Mouse (Mus musculus): ENCODE data around the gene Inpp4a. TPM values are rescaled to one million over a fixed set of nuclear protein-coding genes. Genes with fewer than 3 reads are reported as not detected.

Inpp4a gene
- polyA plus RNA-seq, 1 experiment, result 2.4 TPM

DNA sequence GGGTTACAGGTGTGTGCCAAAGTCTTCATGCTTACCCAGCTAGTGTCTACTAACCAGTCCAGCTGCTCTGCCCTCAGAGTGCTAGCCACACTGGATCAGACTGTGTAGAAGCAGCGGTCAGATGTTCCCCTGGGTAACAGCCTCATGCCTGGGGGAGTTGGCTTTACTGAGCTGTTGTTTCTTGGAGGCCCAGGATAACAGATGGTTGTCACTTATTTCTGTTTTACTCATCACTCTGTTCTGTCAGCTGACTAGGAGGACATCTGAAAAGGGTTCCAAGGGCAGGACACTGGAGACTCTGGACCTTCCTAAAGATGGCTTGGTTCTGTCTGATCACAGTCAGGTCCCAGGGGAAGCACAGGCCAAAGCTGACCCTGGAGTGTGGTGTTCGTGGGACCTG lies 36.4 kb downstream of the Inpp4a start:
- Histone ChIP-seq H3K36me3 (ENCODE audit: control insufficient read depth, insufficient read depth) (no peaks in the 10 kb centered on the region), H3ac (ENCODE audit: control insufficient read depth, insufficient read length, low read depth) (no peak overlapping the region), H3K4me3 (ENCODE audit: insufficient read depth, poor library complexity, severe bottlenecking) (no peak overlapping the region), H3K79me3 (ENCODE audit: low read depth) (no peaks in the 10 kb centered on the region), H3K79me2 (ENCODE audit: control insufficient read depth, insufficient read depth) (no peaks in the 10 kb centered on the region), H3K27me3 (ENCODE audit: control insufficient read depth, insufficient read depth, insufficient read length) (no peaks in the 10 kb centered on the region)
- no peak for TF ChIP-seq USF1 (IDR thresholded peaks at IDR 0.05; ENCODE audit: low read depth)
- TF ChIP-seq MYOD1 (IDR thresholded peaks at IDR 0.05; ENCODE audit: control insufficient read depth, insufficient read length, low read depth), result no peak
- no peak for TF ChIP-seq MAX (IDR thresholded peaks at IDR 0.05)
- no peak for TF ChIP-seq CEBPB (IDR thresholded peaks at IDR 0.05; ENCODE audit: low read depth)
- no peak for TF ChIP-seq MYOG (IDR thresholded peaks at IDR 0.05; ENCODE audit: control insufficient read depth, extremely low read depth, insufficient read length)
- TF ChIP-seq CTCF (IDR thresholded peaks at IDR 0.05; ENCODE audit: control insufficient read depth, insufficient read depth, insufficient read length), result no peak
- no peak for TF ChIP-seq FOSL1 (IDR thresholded peaks at IDR 0.05; ENCODE audit: insufficient read depth, low read length, poor library complexity, severe bottlenecking)

DNA sequence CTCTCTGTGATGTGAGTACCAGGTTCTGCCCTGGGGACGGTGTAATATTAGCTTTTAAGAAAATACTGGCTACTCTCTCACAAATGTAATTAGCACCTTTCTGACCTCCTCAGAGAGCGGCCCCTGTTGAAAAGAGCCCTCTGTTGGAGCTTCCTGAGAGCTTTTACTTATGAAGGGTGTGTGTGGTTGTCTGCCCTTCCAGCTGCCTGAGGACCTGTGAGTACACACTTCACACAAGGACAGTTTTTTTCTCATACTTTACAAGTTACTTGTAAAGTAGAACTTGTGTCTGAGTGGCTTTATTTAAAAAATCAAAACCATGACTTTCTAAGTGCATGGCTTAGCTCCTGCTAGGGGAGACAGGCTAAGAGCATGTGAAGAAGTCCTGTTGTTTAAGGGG lies 37.1 kb downstream of the Inpp4a start:
- TF ChIP-seq MYOD1 (IDR thresholded peaks at IDR 0.05; ENCODE audit: control insufficient read depth, insufficient read length, low read depth), result no peak
- TF ChIP-seq CTCF (IDR thresholded peaks at IDR 0.05; ENCODE audit: control insufficient read depth, insufficient read depth, insufficient read length), result no peak
- TF ChIP-seq USF1 (IDR thresholded peaks at IDR 0.05; ENCODE audit: low read depth), result no peak
- TF ChIP-seq MYOG (IDR thresholded peaks at IDR 0.05; ENCODE audit: control insufficient read depth, extremely low read depth, insufficient read length), result no peak
- no peak for TF ChIP-seq FOSL1 (IDR thresholded peaks at IDR 0.05; ENCODE audit: insufficient read depth, low read length, poor library complexity, severe bottlenecking)
- no peak for TF ChIP-seq MAX (IDR thresholded peaks at IDR 0.05)
- TF ChIP-seq CEBPB (IDR thresholded peaks at IDR 0.05; ENCODE audit: low read depth), result no peak
- no peaks in the 10 kb centered on the region for H3K79me2 ChIP-seq (ENCODE audit: control insufficient read depth, insufficient read depth)
- H3K36me3 ChIP-seq (ENCODE audit: control insufficient read depth, insufficient read depth), result no peaks in the 10 kb centered on the region
- no peaks in the 10 kb centered on the region for H3K79me3 ChIP-seq (ENCODE audit: low read depth)
- H3ac ChIP-seq (ENCODE audit: control insufficient read depth, insufficient read length, low read depth), result no peak overlapping the region
- H3K4me3 ChIP-seq (ENCODE audit: insufficient read depth, poor library complexity, severe bottlenecking), result no peak overlapping the region
- H3K27me3 ChIP-seq (ENCODE audit: control insufficient read depth, insufficient read depth, insufficient read length), result no peaks in the 10 kb centered on the region

- no peaks in the 10 kb centered on the region for H3K36me3 ChIP-seq (ENCODE audit: control insufficient read depth, insufficient read depth)
- H3K79me3 ChIP-seq (ENCODE audit: low read depth), result no peaks in the 10 kb centered on the region
- no peaks in the 10 kb centered on the region for H3K79me2 ChIP-seq (ENCODE audit: control insufficient read depth, insufficient read depth)
- no peak for TF ChIP-seq CTCF (IDR thresholded peaks at IDR 0.05; ENCODE audit: control insufficient read depth, insufficient read depth, insufficient read length)
- no peak for TF ChIP-seq MYOG (IDR thresholded peaks at IDR 0.05; ENCODE audit: control insufficient read depth, extremely low read depth, insufficient read length)
- TF ChIP-seq USF1 (IDR thresholded peaks at IDR 0.05; ENCODE audit: low read depth), result no peak
- no peak for TF ChIP-seq FOSL1 (IDR thresholded peaks at IDR 0.05; ENCODE audit: insufficient read depth, low read length, poor library complexity, severe bottlenecking)
- no peak for TF ChIP-seq CEBPB (IDR thresholded peaks at IDR 0.05; ENCODE audit: low read depth)
- TF ChIP-seq MYOD1 (IDR thresholded peaks at IDR 0.05; ENCODE audit: control insufficient read depth, insufficient read length, low read depth), result no peak
- TF ChIP-seq MAX (IDR thresholded peaks at IDR 0.05), result no peak
- no peak overlapping the region for H3K4me3 ChIP-seq (ENCODE audit: insufficient read depth, poor library complexity, severe bottlenecking)
- no peak overlapping the region for H3ac ChIP-seq (ENCODE audit: control insufficient read depth, insufficient read length, low read depth)
- H3K27me3 ChIP-seq (ENCODE audit: control insufficient read depth, insufficient read depth, insufficient read length), result no peaks in the 10 kb centered on the region
These were observed 37.6 kb downstream of the Inpp4a start for GRCm38 (mm10) chr1:37337273-37337672.

DNA sequence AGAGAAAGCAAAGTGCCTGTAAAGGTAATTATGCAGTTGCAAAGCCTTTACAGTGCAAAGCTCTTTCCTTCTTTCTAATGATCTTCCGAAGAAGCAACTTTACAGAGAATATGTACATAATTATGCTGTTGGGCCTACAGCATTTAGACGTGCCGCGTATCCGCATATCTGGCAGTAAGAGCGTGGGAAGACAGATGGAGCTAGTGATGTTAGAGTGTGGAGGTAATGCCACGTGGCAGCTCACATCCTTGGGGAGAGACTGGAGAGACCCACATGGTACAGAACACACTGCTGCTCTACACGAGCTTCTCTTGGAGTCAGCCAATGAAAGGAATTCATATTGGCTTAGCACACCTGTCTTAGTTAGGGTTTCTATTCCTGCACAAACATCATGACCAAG lies 39.5 kb downstream of the Inpp4a start:
- Histone ChIP-seq H3K36me3 (ENCODE audit: control insufficient read depth, insufficient read depth) (no peaks in the 10 kb centered on the region), H3K79me2 (ENCODE audit: control insufficient read depth, insufficient read depth) (no peaks in the 10 kb centered on the region), H3K79me3 (ENCODE audit: low read depth) (no peaks in the 10 kb centered on the region), H3ac (ENCODE audit: control insufficient read depth, insufficient read length, low read depth) (no peak overlapping the region), H3K4me3 (ENCODE audit: insufficient read depth, poor library complexity, severe bottlenecking) (no peak overlapping the region), H3K27me3 (ENCODE audit: control insufficient read depth, insufficient read depth, insufficient read length) (no peaks in the 10 kb centered on the region)
- TF ChIP-seq MAX (IDR thresholded peaks at IDR 0.05) (no peak), CEBPB (IDR thresholded peaks at IDR 0.05; ENCODE audit: low read depth) (no peak), USF1 (IDR thresholded peaks at IDR 0.05; ENCODE audit: low read depth) (no peak), CTCF (IDR thresholded peaks at IDR 0.05; ENCODE audit: control insufficient read depth, insufficient read depth, insufficient read length) (no peak), MYOG (IDR thresholded peaks at IDR 0.05; ENCODE audit: control insufficient read depth, extremely low read depth, insufficient read length) (no peak)

DNA sequence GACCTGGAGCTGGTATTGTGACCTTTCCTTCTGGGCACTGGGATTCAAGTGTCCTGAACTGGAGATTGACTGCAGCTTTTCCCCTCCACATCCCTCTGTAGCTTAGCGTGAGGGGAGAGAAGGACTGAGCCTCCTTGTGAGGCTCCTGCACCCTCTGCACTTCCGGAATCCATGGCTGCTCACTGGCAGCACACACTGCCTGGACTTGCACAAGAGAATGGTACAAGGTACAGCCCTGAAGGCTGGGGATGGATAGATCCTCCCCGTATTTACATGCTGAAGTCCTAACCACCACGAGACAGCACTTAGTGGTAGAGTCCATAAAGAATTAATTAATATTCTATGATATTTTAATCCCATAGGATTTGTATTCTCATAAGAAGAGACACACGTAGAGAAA lies 41.7 kb downstream of the Inpp4a start:
- H3K4me3 ChIP-seq (ENCODE audit: insufficient read depth, poor library complexity, severe bottlenecking), result no peak overlapping the region
- no peaks in the 10 kb centered on the region for H3K27me3 ChIP-seq (ENCODE audit: control insufficient read depth, insufficient read depth, insufficient read length)
- no peaks in the 10 kb centered on the region for H3K79me3 ChIP-seq (ENCODE audit: low read depth)
- no peaks in the 10 kb centered on the region for H3K79me2 ChIP-seq (ENCODE audit: control insufficient read depth, insufficient read depth)
- H3ac ChIP-seq (ENCODE audit: control insufficient read depth, insufficient read length, low read depth), result no peak overlapping the region
- no peaks in the 10 kb centered on the region for H3K36me3 ChIP-seq (ENCODE audit: control insufficient read depth, insufficient read depth)
- TF ChIP-seq MYOD1 (IDR thresholded peaks at IDR 0.05; ENCODE audit: control insufficient read depth, insufficient read length, low read depth) (no peak), FOSL1 (IDR thresholded peaks at IDR 0.05; ENCODE audit: insufficient read depth, low read length, poor library complexity, severe bottlenecking) (no peak), USF1 (IDR thresholded peaks at IDR 0.05; ENCODE audit: low read depth) (no peak), MYOG (IDR thresholded peaks at IDR 0.05; ENCODE audit: control insufficient read depth, extremely low read depth, insufficient read length) (no peak), CEBPB (IDR thresholded peaks at IDR 0.05; ENCODE audit: low read depth) (no peak), CTCF (IDR thresholded peaks at IDR 0.05; ENCODE audit: control insufficient read depth, insufficient read depth, insufficient read length) (no peak), MAX (IDR thresholded peaks at IDR 0.05) (no peak)

DNA sequence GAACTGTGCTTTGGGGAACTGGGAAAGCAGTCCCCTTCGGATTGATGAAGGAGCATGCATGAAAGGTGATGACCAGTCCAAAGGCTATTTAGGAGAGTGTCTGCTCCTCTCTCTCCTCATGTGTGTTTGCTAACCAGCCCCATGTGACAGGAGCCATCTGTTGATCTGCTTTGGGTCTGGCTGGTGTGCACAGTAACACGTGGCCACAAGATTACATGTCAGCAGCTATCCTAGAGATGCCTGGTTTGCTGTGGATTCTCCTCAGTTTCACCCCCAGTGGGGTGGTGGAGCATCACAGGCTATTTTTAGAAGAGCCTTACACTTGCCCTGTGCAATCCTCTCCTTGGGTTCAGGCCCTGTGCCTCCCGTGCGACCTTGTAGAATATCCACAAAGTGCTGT lies 42.2 kb downstream of the Inpp4a start:
- H3K79me2 ChIP-seq (ENCODE audit: control insufficient read depth, insufficient read depth), result no peaks in the 10 kb centered on the region
- no peak overlapping the region for H3K4me3 ChIP-seq (ENCODE audit: insufficient read depth, poor library complexity, severe bottlenecking)
- no peaks in the 10 kb centered on the region for H3K79me3 ChIP-seq (ENCODE audit: low read depth)
- no peak overlapping the region for H3ac ChIP-seq (ENCODE audit: control insufficient read depth, insufficient read length, low read depth)
- H3K27me3 ChIP-seq (ENCODE audit: control insufficient read depth, insufficient read depth, insufficient read length), result no peaks in the 10 kb centered on the region
- TF ChIP-seq MAX (IDR thresholded peaks at IDR 0.05), result no peak
- TF ChIP-seq MYOD1 (IDR thresholded peaks at IDR 0.05; ENCODE audit: control insufficient read depth, insufficient read length, low read depth), result no peak
- no peak for TF ChIP-seq CEBPB (IDR thresholded peaks at IDR 0.05; ENCODE audit: low read depth)
- TF ChIP-seq FOSL1 (IDR thresholded peaks at IDR 0.05; ENCODE audit: insufficient read depth, low read length, poor library complexity, severe bottlenecking), result no peak
- TF ChIP-seq USF1 (IDR thresholded peaks at IDR 0.05; ENCODE audit: low read depth), result no peak
- no peak for TF ChIP-seq CTCF (IDR thresholded peaks at IDR 0.05; ENCODE audit: control insufficient read depth, insufficient read depth, insufficient read length)
- TF ChIP-seq MYOG (IDR thresholded peaks at IDR 0.05; ENCODE audit: control insufficient read depth, extremely low read depth, insufficient read length), result no peak
- no peaks in the 10 kb centered on the region for H3K36me3 ChIP-seq (ENCODE audit: control insufficient read depth, insufficient read depth)
